Mouse (Mus musculus) heart, adult 2 months (tissue): ENCODE measurements around the gene Xylt1. TPM values are rescaled to one million over a fixed set of nuclear protein-coding genes. Genes with fewer than 3 reads are reported as not detected.

Experiments used
- DNase-seq, 2 experiments: peaks; one replicate each; pipeline ENCODE4 v3.0.0; 2021
- H3K27ac ChIP-seq: fragments of 200-600 bp; 2 replicates; pipeline ENCODE4 v1.8.1; 2022
- H3K27me3 ChIP-seq: fragments of 200-500 bp; 2 replicates; pipeline ENCODE4 v1.6.1; 2012; ENCODE audit warnings: mild to moderate bottlenecking, low read length, inconsistent platforms, mixed read lengths; ENCODE audit not compliant: control insufficient read depth, insufficient read depth
- H3K36me3 ChIP-seq: fragments of 200-500 bp; 2 replicates; pipeline ENCODE4 v1.6.1; 2012; ENCODE audit warnings: low read length, inconsistent platforms; ENCODE audit not compliant: control insufficient read depth, insufficient read depth
- H3K4me1 ChIP-seq: fragments of 200-500 bp; 2 replicates; pipeline ENCODE4 v1.6.1; 2011; ENCODE audit warnings: low read length; ENCODE audit not compliant: control insufficient read depth, insufficient read depth
- H3K4me3 ChIP-seq: fragments of 200-600 bp; 2 replicates; pipeline ENCODE4 v1.8.1; 2022
- H3K79me2 ChIP-seq: fragments of 200-500 bp; replicated peaks from 2 replicates; pipeline ENCODE4 v1.6.1; 2012; ENCODE audit warnings: mild to moderate bottlenecking, inconsistent platforms, low read length, moderate library complexity, mixed read lengths; ENCODE audit not compliant: control insufficient read depth, insufficient read depth
- H3K9ac ChIP-seq: fragments of 200-500 bp; 2 replicates; pipeline ENCODE4 v1.6.1; 2012; ENCODE audit warnings: low read depth, mild to moderate bottlenecking, control low read depth, inconsistent platforms, low read length, mixed read lengths
- CTCF ChIP-seq: fragments of 200-600 bp; IDR thresholded peaks from 2 replicates; pipeline ENCODE4 v1.8.1; 2022; ENCODE audit warnings: antibody characterized with exemption, mild to moderate bottlenecking, moderate library complexity
- EP300 ChIP-seq: fragments of 200-500 bp; IDR thresholded peaks from 2 replicates; pipeline ENCODE4 v1.6.1; 2011; ENCODE audit warnings: low read depth, low read length, control low read depth; ENCODE audit not compliant: insufficient read depth
- POLR2A ChIP-seq: fragments of 200-500 bp; IDR thresholded peaks from 2 replicates; pipeline ENCODE4 v1.6.1; 2011; ENCODE audit warnings: mild to moderate bottlenecking, low read depth, low read length, control low read depth; ENCODE audit not compliant: insufficient read depth
- WGBS: fragments of 180-500 bp; shearing (Covaris S2); methylation state at CpG from one replicate; pipeline ENCODE4 v1.1.7; 2018; 5-methylcytosine and 5-hydroxymethylcytosine counted together
- intact Hi-C: fragments of 180-260 bp; cut with DNase I; formaldehyde crosslinking; loops from one replicate; pipeline ENCODE4 v1.15.1; 2025
- polyA plus RNA-seq: library from polyadenylated mRNA; depleted of rRNA; stranded (reverse); fragments of >200 nt; gene quantifications from 2 replicates; pipeline ENCODE4 v1.2.3, GENCODE M21; 2012
- total RNA-seq, 2 experiments: library from RNA; stranded (reverse); gene quantifications; 2 replicates each; pipeline ENCODE4 v1.2.3; 2021

Xylt1 gene
- total and polyA plus RNA-seq, 3 experiments = 1.2 to 2.3 (median 1.4) TPM

DNA sequence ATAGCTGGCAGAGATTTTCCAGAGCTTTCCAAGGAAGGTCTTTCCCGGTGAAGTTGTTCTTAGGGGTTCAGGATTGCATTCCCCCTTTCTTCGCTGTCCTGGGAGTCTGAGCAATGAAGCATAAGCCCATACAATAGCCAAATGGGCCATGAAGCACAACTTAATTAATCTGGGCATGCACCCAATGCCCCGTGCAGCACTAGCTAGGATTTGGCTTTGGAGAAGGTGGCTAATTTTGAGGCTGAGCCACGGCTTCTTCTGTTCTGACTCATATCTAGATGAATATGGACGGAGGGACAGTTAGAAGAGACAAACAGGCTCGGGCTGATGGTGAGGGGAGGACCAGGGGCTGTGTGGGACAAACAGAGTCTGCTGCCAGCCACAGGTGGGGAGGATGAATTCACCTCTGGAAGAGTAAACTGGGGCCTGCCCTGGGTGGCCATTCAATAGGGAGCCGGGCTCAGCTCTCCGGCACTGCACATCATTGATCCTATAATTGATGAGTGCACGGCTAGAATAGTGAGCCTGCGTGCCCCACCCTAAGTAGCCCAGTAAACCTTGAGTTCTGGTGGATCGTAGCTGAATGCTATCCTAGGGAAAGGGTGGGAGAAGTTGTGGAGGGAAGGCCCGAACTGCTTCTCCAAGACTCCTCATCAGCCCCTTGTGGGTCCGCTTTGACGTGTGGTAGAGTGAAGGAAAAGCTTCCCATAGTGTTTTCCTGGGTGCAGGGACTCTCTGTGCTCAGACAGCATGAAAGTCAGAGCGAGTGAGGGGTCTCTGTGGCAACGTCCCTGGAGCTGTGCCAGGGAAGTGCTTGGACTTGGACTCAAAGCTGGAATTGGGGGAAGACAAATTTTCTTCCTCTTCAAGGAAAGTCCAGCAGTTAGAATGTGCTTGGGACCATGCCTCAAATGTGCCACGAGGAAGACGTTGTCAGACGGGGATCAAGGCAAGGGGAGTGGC lies 92.3 kb downstream of the Xylt1 start:
- Histone ChIP-seq H3K27ac (no peak overlapping the region), H3K4me1 (peaks cover 15% of the 10 kb centered on the region)
- whole genome bisulfite sequencing = 64% methylated on average over 19 of the region's 19 CpGs

DNA sequence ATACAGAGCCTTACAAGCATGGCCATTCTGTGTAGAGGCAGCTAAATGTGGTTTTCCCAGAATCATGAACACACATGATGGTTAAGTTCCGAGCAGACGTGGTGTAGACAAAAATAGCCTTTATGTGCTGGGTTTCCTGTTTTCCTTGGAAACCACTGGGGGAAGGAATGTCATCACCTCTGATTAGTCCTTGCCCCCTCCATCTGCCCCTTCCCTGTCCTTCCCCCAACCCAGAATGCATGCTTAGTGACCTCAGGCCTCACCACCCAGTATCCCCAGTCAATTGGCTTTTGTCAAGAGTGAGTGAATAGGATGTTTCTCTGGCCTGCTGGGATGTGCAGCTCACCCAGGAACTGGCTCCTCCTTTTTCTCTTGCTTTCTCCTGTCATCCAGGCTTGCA lies 93.5 kb downstream of the Xylt1 start:
- Histone ChIP-seq H3K4me3 (no peak overlapping the region), H3K9ac (no peak overlapping the region), H3K4me1 (peaks cover 15% of the 10 kb centered on the region), H3K36me3 (no peaks in the 10 kb centered on the region), H3K79me2 (no peaks in the 10 kb centered on the region), H3K27me3 (no peaks in the 10 kb centered on the region), H3K27ac (no peak overlapping the region)
- 24% methylated on average over 2 of the region's 2 CpGs for WGBS
- no peak for TF ChIP-seq EP300
- no peak for TF ChIP-seq CTCF
- no peak for TF ChIP-seq POLR2A
- no peak for DNase-seq
- intact Hi-C loops = loop anchor here (5.0 kb wide), 2 partner anchors 78 to 92 kb away; partner anchors contain the start of gene Xylt1

More for the DNA sequence above, 92.3 kb downstream of the Xylt1 start:
- no peaks in the 10 kb centered on the region for H3K36me3 ChIP-seq
- DNase-seq = no peak
- H3K4me3 ChIP-seq = no peak overlapping the region
- H3K9ac ChIP-seq = no peak overlapping the region
- no peaks in the 10 kb centered on the region for H3K79me2 ChIP-seq
- TF ChIP-seq CTCF = no peak
- TF ChIP-seq POLR2A = no peak
- TF ChIP-seq EP300 = no peak
- intact Hi-C loops = loop anchor here (5.0 kb wide), 2 partner anchors 79 to 91 kb away; partner anchors contain the start of gene Xylt1
- no peaks in the 10 kb centered on the region for H3K27me3 ChIP-seq

DNA sequence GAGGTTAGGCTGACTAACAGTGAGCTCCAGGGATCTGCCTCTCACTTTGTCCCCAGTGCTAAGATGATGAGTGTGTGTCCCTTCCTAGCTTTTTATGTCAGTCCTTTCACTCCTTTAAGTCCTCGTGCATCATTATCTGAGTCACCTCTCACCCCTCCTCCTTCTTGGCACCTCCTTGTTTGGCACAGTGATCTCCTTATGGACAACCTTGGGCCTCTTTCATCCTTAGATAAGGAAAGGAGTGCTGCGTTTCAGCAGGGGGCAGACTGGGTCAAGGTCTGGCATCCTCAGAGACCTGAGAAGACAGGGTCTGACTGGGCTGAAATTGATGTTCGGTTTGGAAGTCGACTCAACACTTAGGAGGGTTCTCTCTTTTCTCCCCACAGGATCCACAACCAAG lies 94.3 kb downstream of the Xylt1 start:
- DNase-seq = no peak
- Histone ChIP-seq H3K9ac (no peak overlapping the region), H3K27ac (no peak overlapping the region), H3K27me3 (no peaks in the 10 kb centered on the region), H3K4me3 (no peak overlapping the region), H3K79me2 (no peaks in the 10 kb centered on the region), H3K4me1 (peaks cover 13% of the 10 kb centered on the region), H3K36me3 (no peaks in the 10 kb centered on the region)
- intact Hi-C loops = no loop called here
- 62% methylated on average over 4 of the region's 4 CpGs for WGBS
- TF ChIP-seq CTCF (no peak), POLR2A (no peak), EP300 (no peak)

DNA sequence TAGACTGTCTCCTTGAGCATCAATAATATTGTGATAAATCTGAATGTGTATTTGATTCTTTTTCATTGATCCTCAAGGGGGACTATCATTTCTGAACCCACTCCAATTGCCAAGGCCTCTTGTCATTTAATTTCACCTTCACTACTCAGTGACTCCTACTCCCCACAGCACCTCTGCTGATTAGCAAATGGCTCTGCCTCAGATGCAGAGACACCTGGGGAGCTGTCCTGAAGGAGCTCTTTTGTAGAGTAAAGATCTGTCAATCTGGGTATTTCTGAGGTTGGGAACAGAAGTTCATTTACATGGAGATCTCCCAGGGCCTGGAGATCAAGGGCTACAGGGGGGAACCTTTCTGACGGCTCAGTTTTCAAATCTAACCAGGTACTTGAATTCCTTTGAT lies 98.2 kb downstream of the Xylt1 start:
- peaks cover 2% of the 10 kb centered on the region for H3K4me1 ChIP-seq
- no peaks in the 10 kb centered on the region for H3K79me2 ChIP-seq
- DNase-seq = no peak
- WGBS = 74% methylated on average over 1 of the region's 1 CpGs
- TF ChIP-seq EP300 (no peak), CTCF (no peak), POLR2A (no peak)
- no peaks in the 10 kb centered on the region for H3K36me3 ChIP-seq
- H3K27me3 ChIP-seq = no peaks in the 10 kb centered on the region
- no peak overlapping the region for H3K27ac ChIP-seq
- no peak overlapping the region for H3K4me3 ChIP-seq
- intact Hi-C loops = no loop called here
- no peak overlapping the region for H3K9ac ChIP-seq

DNA sequence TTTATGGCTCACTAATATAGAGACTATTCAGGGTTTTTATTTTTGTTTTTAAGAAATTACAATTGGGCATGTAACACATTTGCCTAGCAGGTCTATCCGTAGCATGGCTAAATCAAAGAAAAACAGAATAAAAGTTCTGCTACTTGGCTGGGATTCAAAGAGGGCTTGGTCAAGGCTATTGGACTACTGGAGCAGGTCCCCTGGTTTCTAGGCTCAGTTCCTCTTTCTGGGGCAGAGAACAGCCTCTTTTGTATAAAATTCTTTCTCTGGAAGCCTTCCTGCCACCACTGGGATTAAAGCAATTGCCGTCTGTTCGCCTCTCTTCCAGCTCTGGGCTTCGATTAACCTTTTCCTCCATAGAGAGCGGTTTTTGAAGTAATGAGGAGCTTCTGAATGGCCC lies 100.1 kb downstream of the Xylt1 start:
- Histone ChIP-seq H3K79me2 (no peaks in the 10 kb centered on the region), H3K9ac (no peak overlapping the region)
- WGBS = 80% methylated on average over 5 of the region's 5 CpGs

DNA sequence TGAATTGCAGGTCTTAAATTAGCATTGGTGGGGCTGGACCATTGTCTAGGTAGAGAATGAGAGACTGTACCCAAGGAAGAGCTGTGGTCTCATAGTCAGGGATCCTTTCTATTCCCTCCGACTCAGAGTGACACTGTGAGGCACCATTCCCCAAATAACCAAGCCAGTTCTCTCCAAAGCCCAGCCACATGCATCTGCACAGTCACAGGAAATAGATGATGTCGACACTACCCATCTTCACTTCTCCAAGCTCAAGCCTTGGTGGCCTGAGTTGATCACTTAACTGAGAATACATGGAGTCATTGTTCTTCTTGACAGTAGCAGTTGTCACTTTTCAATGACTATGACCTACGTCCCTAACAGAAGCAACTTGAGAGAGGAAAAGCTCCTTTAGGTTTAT lies 100.6 kb downstream of the Xylt1 start:
- no peaks in the 10 kb centered on the region; the same call in 1 of the 2 replicates for H3K36me3 ChIP-seq
- WGBS = 72% methylated on average over 3 of the region's 3 CpGs
- intact Hi-C loops = no loop called here
- no peak overlapping the region for H3K27ac ChIP-seq
- H3K4me3 ChIP-seq = no peak overlapping the region
- H3K27me3 ChIP-seq = no peaks in the 10 kb centered on the region
- no peaks in the 10 kb centered on the region for H3K79me2 ChIP-seq
- TF ChIP-seq POLR2A (no peak), EP300 (no peak), CTCF (no peak)
- H3K4me1 ChIP-seq = peaks cover 2% of the 10 kb centered on the region
- no peak overlapping the region for H3K9ac ChIP-seq
- DNase-seq = no peak

More for the DNA sequence above, 100.1 kb downstream of the Xylt1 start:
- TF ChIP-seq CTCF = no peak
- no peak for TF ChIP-seq EP300
- TF ChIP-seq POLR2A = no peak
- H3K4me1 ChIP-seq = peaks cover 2% of the 10 kb centered on the region
- H3K4me3 ChIP-seq = no peak overlapping the region
- H3K27me3 ChIP-seq = no peaks in the 10 kb centered on the region
- H3K36me3 ChIP-seq = no peaks in the 10 kb centered on the region
- intact Hi-C loops = no loop called here
- no peak for DNase-seq
- H3K27ac ChIP-seq = no peak overlapping the region
